Mouse (Mus musculus): ENCODE data around the gene Adarb2. TPM values are rescaled to one million over a fixed set of nuclear protein-coding genes. Genes with fewer than 3 reads are reported as not detected.
A peak's percentile ranks its signal among the peaks of the same experiment; 100 is the strongest.

Adarb2 gene
- polyA plus RNA-seq (2011; ENCODE audit: insufficient read length, low read depth, missing spikeins): not detected in 2 replicates

- TF ChIP-seq POLR2A (IDR thresholded peaks at IDR 0.05; ENCODE audit: low read depth, low read length) (no peak), CTCF (IDR thresholded peaks at IDR 0.05; ENCODE audit: borderline replicate concordance, insufficient read depth, low read length) (no peak)
- H3K27ac ChIP-seq (ENCODE audit: insufficient read depth, low read length): no peak within 1 kb of the TSS
- no peaks in the 10 kb centered on the region for H3K4me1 ChIP-seq (ENCODE audit: control insufficient read depth, insufficient read depth, low read length)
- H3K4me3 ChIP-seq (ENCODE audit: insufficient read depth, low read length): peak within 1 kb of the TSS; percentile 26
These were observed at the start of gene Adarb2 for GRCm38 (mm10) chr13:8202681-8203476. Adarb2 (plus strand) TSS chr13:8202866.

GRCm38 (mm10) chr13:8173800-8174199 lies 28.9 kb upstream of the Adarb2 start:
- H3K4me3 ChIP-seq (ENCODE audit: insufficient read depth, low read length): no peak overlapping the region
- H3K4me1 ChIP-seq (ENCODE audit: control insufficient read depth, insufficient read depth, low read length): no peaks in the 10 kb centered on the region
- no peak overlapping the region for H3K27ac ChIP-seq (ENCODE audit: insufficient read depth, low read length)
- TF ChIP-seq CTCF (IDR thresholded peaks at IDR 0.05; ENCODE audit: borderline replicate concordance, insufficient read depth, low read length) (no peak), POLR2A (IDR thresholded peaks at IDR 0.05; ENCODE audit: low read depth, low read length) (no peak)

GRCm38 (mm10) chr13:8191977-8192376 lies 10.7 kb upstream of the Adarb2 start:
- no peak overlapping the region for H3K27ac ChIP-seq (ENCODE audit: insufficient read depth, low read length)
- H3K4me3 ChIP-seq (ENCODE audit: insufficient read depth, low read length): no peak overlapping the region
- TF ChIP-seq POLR2A (IDR thresholded peaks at IDR 0.05; ENCODE audit: low read depth, low read length) (no peak), CTCF (IDR thresholded peaks at IDR 0.05; ENCODE audit: borderline replicate concordance, insufficient read depth, low read length) (no peak)
- no peaks in the 10 kb centered on the region for H3K4me1 ChIP-seq (ENCODE audit: control insufficient read depth, insufficient read depth, low read length)

GRCm38 (mm10) chr13:8199186-8199880 lies 3.3 kb upstream of the Adarb2 start:
- H3K27ac ChIP-seq (ENCODE audit: insufficient read depth, low read length): no peak overlapping the region
- no peak overlapping the region for H3K4me3 ChIP-seq (ENCODE audit: insufficient read depth, low read length)
- TF ChIP-seq CTCF (IDR thresholded peaks at IDR 0.05; ENCODE audit: borderline replicate concordance, insufficient read depth, low read length) (no peak), POLR2A (IDR thresholded peaks at IDR 0.05; ENCODE audit: low read depth, low read length) (no peak)
- no peaks in the 10 kb centered on the region for H3K4me1 ChIP-seq (ENCODE audit: control insufficient read depth, insufficient read depth, low read length)

- Histone ChIP-seq H3K4me3 (ENCODE audit: insufficient read depth, low read length) (no peak overlapping the region), H3K27ac (ENCODE audit: insufficient read depth, low read length) (no peak overlapping the region), H3K4me1 (ENCODE audit: control insufficient read depth, insufficient read depth, low read length) (no peaks in the 10 kb centered on the region)
- TF ChIP-seq POLR2A (IDR thresholded peaks at IDR 0.05; ENCODE audit: low read depth, low read length) (no peak), CTCF (IDR thresholded peaks at IDR 0.05; ENCODE audit: borderline replicate concordance, insufficient read depth, low read length) (no peak)
These were observed 779 bp downstream of the Adarb2 start for GRCm38 (mm10) chr13:8203477-8203813.

GRCm38 (mm10) chr13:8207337-8207736 lies 4.7 kb downstream of the Adarb2 start:
- TF ChIP-seq POLR2A (IDR thresholded peaks at IDR 0.05; ENCODE audit: low read depth, low read length) (no peak), CTCF (IDR thresholded peaks at IDR 0.05; ENCODE audit: borderline replicate concordance, insufficient read depth, low read length) (no peak)
- Histone ChIP-seq H3K27ac (ENCODE audit: insufficient read depth, low read length) (no peak overlapping the region), H3K4me3 (ENCODE audit: insufficient read depth, low read length) (no peak overlapping the region), H3K4me1 (ENCODE audit: control insufficient read depth, insufficient read depth, low read length) (no peaks in the 10 kb centered on the region)

GRCm38 (mm10) chr13:8210776-8211175 lies 8.1 kb downstream of the Adarb2 start:
- Histone ChIP-seq H3K4me1 (ENCODE audit: control insufficient read depth, insufficient read depth, low read length) (no peaks in the 10 kb centered on the region), H3K4me3 (ENCODE audit: insufficient read depth, low read length) (no peak overlapping the region), H3K27ac (ENCODE audit: insufficient read depth, low read length) (no peak overlapping the region)
- no peak for TF ChIP-seq POLR2A (IDR thresholded peaks at IDR 0.05; ENCODE audit: low read depth, low read length)
- TF ChIP-seq CTCF (IDR thresholded peaks at IDR 0.05; ENCODE audit: borderline replicate concordance, insufficient read depth, low read length): no peak

- TF ChIP-seq CTCF (IDR thresholded peaks at IDR 0.05; ENCODE audit: borderline replicate concordance, insufficient read depth, low read length) (no peak), POLR2A (IDR thresholded peaks at IDR 0.05; ENCODE audit: low read depth, low read length) (no peak)
- Histone ChIP-seq H3K4me1 (ENCODE audit: control insufficient read depth, insufficient read depth, low read length) (no peaks in the 10 kb centered on the region), H3K27ac (ENCODE audit: insufficient read depth, low read length) (no peak overlapping the region), H3K4me3 (ENCODE audit: insufficient read depth, low read length) (no peak overlapping the region)
These were observed 36.2 kb downstream of the Adarb2 start for GRCm38 (mm10) chr13:8238871-8239270.

- no peak overlapping the region for H3K27ac ChIP-seq (ENCODE audit: insufficient read depth, low read length)
These were observed 45.5 kb downstream of the Adarb2 start for GRCm38 (mm10) chr13:8248016-8248667.

More at GRCm38 (mm10) chr13:8248016-8248667, 45.5 kb downstream of the Adarb2 start:
- Histone ChIP-seq H3K4me1 (ENCODE audit: control insufficient read depth, insufficient read depth, low read length) (no peaks in the 10 kb centered on the region), H3K4me3 (ENCODE audit: insufficient read depth, low read length) (no peak overlapping the region)
- TF ChIP-seq POLR2A (IDR thresholded peaks at IDR 0.05; ENCODE audit: low read depth, low read length) (no peak), CTCF (IDR thresholded peaks at IDR 0.05; ENCODE audit: borderline replicate concordance, insufficient read depth, low read length) (no peak)

All from embryonic fibroblast, embryonic 13.5 days (primary cell).